Mouse (Mus musculus): ENCODE measurements around the gene Gabrq. TPM values are rescaled to one million over a fixed set of nuclear protein-coding genes. Genes with fewer than 3 reads are reported as not detected.

Gabrq gene
- polyA plus RNA-seq (2012; rRNA removed): 0.26 and 0.29 TPM in 2 replicates

GRCm38 (mm10) chrX:72824776-72825588 lies at the start of gene Gabrq:
TSS of gene Gabrq (plus strand) at chrX:72825178.
- Histone ChIP-seq H3K27ac (ENCODE audit: insufficient read depth, low read length) (no peak within 1 kb of the TSS), H3K4me3 (ENCODE audit: insufficient read depth, low read length) (peak within 1 kb of the TSS; percentile 33; the same call in 1 of the 2 replicates), H3K4me1 (ENCODE audit: control insufficient read depth, insufficient read depth, low read length) (no peaks in the 10 kb centered on the region)
- TF ChIP-seq POLR2A (IDR thresholded peaks at IDR 0.05; ENCODE audit: extremely low read depth, insufficient read depth, low read length): no peak

GRCm38 (mm10) chrX:72788773-72789557 lies 36.0 kb upstream of the Gabrq start:
- no peak overlapping the region for H3K4me3 ChIP-seq (ENCODE audit: insufficient read depth, low read length)
- H3K27ac ChIP-seq (ENCODE audit: insufficient read depth, low read length): peak overlapping the region; percentile 53; the same call in 1 of the 2 replicates
- TF ChIP-seq CTCF (IDR thresholded peaks at IDR 0.05; ENCODE audit: extremely low read depth, insufficient read depth, low read length) (no peak), POLR2A (IDR thresholded peaks at IDR 0.05; ENCODE audit: extremely low read depth, insufficient read depth, low read length) (no peak)
- H3K4me1 ChIP-seq (ENCODE audit: control insufficient read depth, insufficient read depth, low read length): no peaks in the 10 kb centered on the region

- TF ChIP-seq CTCF (IDR thresholded peaks at IDR 0.05; ENCODE audit: extremely low read depth, insufficient read depth, low read length) (no peak), POLR2A (IDR thresholded peaks at IDR 0.05; ENCODE audit: extremely low read depth, insufficient read depth, low read length) (no peak)
- Histone ChIP-seq H3K4me3 (ENCODE audit: insufficient read depth, low read length) (no peak overlapping the region), H3K4me1 (ENCODE audit: control insufficient read depth, insufficient read depth, low read length) (no peaks in the 10 kb centered on the region), H3K27ac (ENCODE audit: insufficient read depth, low read length) (no peak overlapping the region; the same call in 1 of the 2 replicates)
Measured at GRCm38 (mm10) chrX:72789558-72789871, 35.5 kb upstream of the Gabrq start.

- H3K27ac ChIP-seq (ENCODE audit: insufficient read depth, low read length): no peak overlapping the region
Measured at GRCm38 (mm10) chrX:72819594-72819993, 5.4 kb upstream of the Gabrq start.

GRCm38 (mm10) chrX:72823310-72823709 lies 1.7 kb upstream of the Gabrq start:
- H3K4me1 ChIP-seq (ENCODE audit: control insufficient read depth, insufficient read depth, low read length): no peaks in the 10 kb centered on the region
- no peak for TF ChIP-seq POLR2A (IDR thresholded peaks at IDR 0.05; ENCODE audit: extremely low read depth, insufficient read depth, low read length)
- TF ChIP-seq CTCF (IDR thresholded peaks at IDR 0.05; ENCODE audit: extremely low read depth, insufficient read depth, low read length): no peak
- H3K27ac ChIP-seq (ENCODE audit: insufficient read depth, low read length): no peak overlapping the region
- H3K4me3 ChIP-seq (ENCODE audit: insufficient read depth, low read length): no peak overlapping the region

More at GRCm38 (mm10) chrX:72819594-72819993, 5.4 kb upstream of the Gabrq start:
- peak; percentile 82 for TF ChIP-seq CTCF (IDR thresholded peaks at IDR 0.05; ENCODE audit: extremely low read depth, insufficient read depth, low read length)
- TF ChIP-seq POLR2A (IDR thresholded peaks at IDR 0.05; ENCODE audit: extremely low read depth, insufficient read depth, low read length): no peak
- H3K4me3 ChIP-seq (ENCODE audit: insufficient read depth, low read length): no peak overlapping the region
- no peaks in the 10 kb centered on the region for H3K4me1 ChIP-seq (ENCODE audit: control insufficient read depth, insufficient read depth, low read length)

DNA sequence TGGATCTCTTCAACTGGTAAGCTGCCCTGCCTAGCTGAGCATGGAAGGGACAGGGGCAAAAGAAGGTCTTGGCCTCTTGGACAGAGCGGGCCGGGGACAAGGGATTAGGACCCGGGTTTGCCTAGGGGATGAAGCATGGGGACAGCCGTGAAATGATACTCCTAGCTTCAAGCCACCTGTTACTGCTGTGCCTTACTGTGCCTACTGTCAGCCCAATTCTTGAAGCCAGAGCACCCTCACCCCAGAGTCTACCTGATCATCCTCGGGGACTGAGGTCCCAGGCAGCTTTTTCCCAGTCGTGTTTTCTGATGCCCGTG lies 569 bp downstream of the Gabrq start:
- 0 out of 2 replicates have a peak overlapping the region, but pooled peaks have one; percentile 33 for H3K4me3 ChIP-seq (ENCODE audit: insufficient read depth, low read length)

More for the DNA sequence above, 569 bp downstream of the Gabrq start:
- Histone ChIP-seq H3K4me1 (ENCODE audit: control insufficient read depth, insufficient read depth, low read length) (no peaks in the 10 kb centered on the region), H3K27ac (ENCODE audit: insufficient read depth, low read length) (no peak overlapping the region)
- TF ChIP-seq CTCF (IDR thresholded peaks at IDR 0.05; ENCODE audit: extremely low read depth, insufficient read depth, low read length) (no peak), POLR2A (IDR thresholded peaks at IDR 0.05; ENCODE audit: extremely low read depth, insufficient read depth, low read length) (no peak)

Other genes with a start within 250 kb of the Gabrq start
- 70.1 and 72.8 TPM in 2 replicates for gene Gabra3, start 168.3 kb upstream of the Gabrq start, polyA plus RNA-seq (2012; rRNA removed)
- 41.4 and 44.3 TPM in 2 replicates for gene Cetn2, start 93.2 kb downstream of the Gabrq start, polyA plus RNA-seq (2012; rRNA removed)
- gene Nsdhl, start 93.4 kb downstream of the Gabrq start, polyA plus RNA-seq (2012; rRNA removed): 32.1 and 36.4 TPM in 2 replicates
- 0.91 and 0.94 TPM in 2 replicates for gene Zfp185, start 162.2 kb downstream of the Gabrq start, polyA plus RNA-seq (2012; rRNA removed)
- gene Pnma5, start 211.9 kb downstream of the Gabrq start, polyA plus RNA-seq (2012; rRNA removed): 0.13 and 0.25 TPM in 2 replicates
- gene Pnma3, start 239.6 kb downstream of the Gabrq start, polyA plus RNA-seq (2012; rRNA removed): 15.9 and 20.8 TPM in 2 replicates